Mouse (Mus musculus): ENCODE measurements around the gene Casc3.

DNA sequence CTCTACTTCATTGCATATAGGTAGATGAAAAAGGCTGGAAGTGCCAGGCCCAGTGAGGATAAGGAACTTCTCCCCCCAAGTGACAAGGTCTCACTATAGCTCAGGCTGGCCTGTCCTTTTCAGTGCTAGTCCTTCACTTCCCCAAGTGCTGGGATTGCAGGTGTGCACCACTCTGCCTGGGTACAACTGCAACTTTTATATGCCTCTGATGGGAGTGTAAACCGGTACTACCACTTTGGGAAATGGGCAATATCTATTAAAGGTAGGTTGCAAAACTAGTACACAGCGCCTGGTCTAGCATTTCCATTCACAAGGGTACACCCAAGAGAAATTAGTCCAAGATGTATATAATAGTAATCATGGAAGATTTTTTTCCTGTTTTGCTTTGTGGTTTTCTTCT, 50.0 kb downstream of the Casc3 start:
- TF ChIP-seq CTCF (IDR thresholded peaks at IDR 0.05; ENCODE audit: extremely low read depth, insufficient read depth, low read length) (no peak), POLR2A (IDR thresholded peaks at IDR 0.05; ENCODE audit: extremely low read depth, insufficient read depth, low read length) (no peak)

All from cortical plate, adult 2 months (tissue).